Mouse (Mus musculus) embryo, embryonic 11 days (tissue): ENCODE data around the gene Trpc4.

ENCODE experiments used
- DNase-seq: peaks from one replicate; pipeline ENCODE4 v3.0.0-alpha.2; 2015

Gene Trpc4

GRCm38 (mm10) chr3:54155639-54156315 is at the start of gene Trpc4:
Trpc4 (plus strand) TSS chr3:54156035.
- DNase-seq, result peak; percentile 47

- no peak for DNase-seq
Measured at GRCm38 (mm10) chr3:54111489-54111888, 44.3 kb upstream of the Trpc4 start.

- DNase-seq, result peak; percentile 51
Measured at GRCm38 (mm10) chr3:54135376-54135775, 20.5 kb upstream of the Trpc4 start.

- no peak for DNase-seq
Measured at GRCm38 (mm10) chr3:54141376-54141775, 14.5 kb upstream of the Trpc4 start.

- peak; percentile 76 for DNase-seq
Measured at GRCm38 (mm10) chr3:54154844-54155638, 794 bp upstream of the Trpc4 start.

GRCm38 (mm10) chr3:54156316-54157000 is 623 bp downstream of the Trpc4 start:
- DNase-seq, result peak; percentile 35

- no peak for DNase-seq
Measured at GRCm38 (mm10) chr3:54170701-54171100, 14.9 kb downstream of the Trpc4 start.

- peak; percentile 3 for DNase-seq
Measured at GRCm38 (mm10) chr3:54177296-54177695, 21.5 kb downstream of the Trpc4 start.

- no peak for DNase-seq
Measured at GRCm38 (mm10) chr3:54190932-54191668, 35.3 kb downstream of the Trpc4 start.

GRCm38 (mm10) chr3:54201231-54201630 is 45.4 kb downstream of the Trpc4 start:
- no peak for DNase-seq

- DNase-seq, result no peak
Measured at GRCm38 (mm10) chr3:54204386-54204785, 48.6 kb downstream of the Trpc4 start.

GRCm38 (mm10) chr3:54210112-54210511 is 54.3 kb downstream of the Trpc4 start:
- no peak for DNase-seq

- DNase-seq, result no peak
Measured at GRCm38 (mm10) chr3:54211441-54211840, 55.6 kb downstream of the Trpc4 start.

GRCm38 (mm10) chr3:54222549-54222948 is 66.7 kb downstream of the Trpc4 start:
- no peak for DNase-seq

- no peak for DNase-seq
Measured at GRCm38 (mm10) chr3:54228463-54228862, 72.6 kb downstream of the Trpc4 start.

- no peak for DNase-seq
Measured at GRCm38 (mm10) chr3:54238891-54239290, 83.1 kb downstream of the Trpc4 start.

GRCm38 (mm10) chr3:54239426-54239825 is 83.6 kb downstream of the Trpc4 start:
- no peak for DNase-seq

GRCm38 (mm10) chr3:54243136-54243535 is 87.3 kb downstream of the Trpc4 start:
- no peak for DNase-seq

- DNase-seq, result no peak
Measured at GRCm38 (mm10) chr3:54244729-54245465, 89.1 kb downstream of the Trpc4 start.

GRCm38 (mm10) chr3:54246416-54246815 is 90.6 kb downstream of the Trpc4 start:
- DNase-seq, result no peak

GRCm38 (mm10) chr3:54249311-54249710 is 93.5 kb downstream of the Trpc4 start:
- no peak for DNase-seq

GRCm38 (mm10) chr3:54266943-54267342 is 111.1 kb downstream of the Trpc4 start:
- DNase-seq, result no peak
